Mouse (Mus musculus): ENCODE results near the gene Myt1l.
A peak's percentile ranks its signal among the peaks of the same experiment; 100 is the strongest.

Gene Myt1l

DNA sequence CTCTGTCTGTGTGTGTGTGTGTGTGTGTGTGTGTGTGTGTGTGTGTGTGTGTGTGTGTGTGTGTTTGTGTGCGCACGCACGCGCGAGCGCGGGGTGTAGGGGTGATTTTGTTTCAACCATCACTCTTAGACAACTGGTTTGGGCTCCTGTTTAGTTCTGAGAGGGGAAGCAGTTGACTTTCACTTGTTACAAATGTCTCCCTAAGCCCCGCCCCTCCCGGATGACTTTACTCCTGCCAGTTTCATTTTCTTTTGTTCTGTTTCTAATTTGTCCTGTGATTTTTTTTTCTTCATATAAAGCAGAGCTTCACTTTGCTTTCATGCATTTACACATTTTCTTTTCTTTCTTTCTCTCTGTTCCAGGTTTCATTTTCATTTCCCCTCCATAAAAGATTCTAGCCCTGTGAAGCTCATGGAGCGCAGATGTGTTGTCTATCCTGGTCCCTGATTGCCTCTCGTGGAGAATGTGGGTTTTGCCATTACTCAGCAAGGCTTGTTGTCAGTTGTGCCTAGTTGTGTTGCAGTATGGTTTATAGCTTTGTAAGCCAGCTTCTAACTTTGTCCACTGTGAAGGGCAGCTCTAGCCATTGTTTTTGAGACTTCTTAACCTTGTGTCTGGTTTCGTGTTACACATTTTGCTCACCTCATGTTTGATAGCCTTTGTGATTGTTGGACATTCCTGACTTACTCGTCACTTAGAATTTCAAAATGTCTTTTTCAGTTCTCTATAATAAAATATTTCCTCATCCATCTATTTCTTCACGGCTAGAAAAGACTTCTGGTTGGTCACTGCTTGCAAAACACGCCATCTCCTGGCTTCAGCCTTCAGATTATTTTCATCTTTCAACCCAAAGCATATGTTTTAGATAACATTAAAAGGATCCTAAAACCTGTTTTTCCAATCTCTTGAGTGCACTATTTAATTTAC is 184.9 kb downstream of the Myt1l start:
- no peak for DNase-seq (ENCODE audit: low spot score in 2 of 2)

DNA sequence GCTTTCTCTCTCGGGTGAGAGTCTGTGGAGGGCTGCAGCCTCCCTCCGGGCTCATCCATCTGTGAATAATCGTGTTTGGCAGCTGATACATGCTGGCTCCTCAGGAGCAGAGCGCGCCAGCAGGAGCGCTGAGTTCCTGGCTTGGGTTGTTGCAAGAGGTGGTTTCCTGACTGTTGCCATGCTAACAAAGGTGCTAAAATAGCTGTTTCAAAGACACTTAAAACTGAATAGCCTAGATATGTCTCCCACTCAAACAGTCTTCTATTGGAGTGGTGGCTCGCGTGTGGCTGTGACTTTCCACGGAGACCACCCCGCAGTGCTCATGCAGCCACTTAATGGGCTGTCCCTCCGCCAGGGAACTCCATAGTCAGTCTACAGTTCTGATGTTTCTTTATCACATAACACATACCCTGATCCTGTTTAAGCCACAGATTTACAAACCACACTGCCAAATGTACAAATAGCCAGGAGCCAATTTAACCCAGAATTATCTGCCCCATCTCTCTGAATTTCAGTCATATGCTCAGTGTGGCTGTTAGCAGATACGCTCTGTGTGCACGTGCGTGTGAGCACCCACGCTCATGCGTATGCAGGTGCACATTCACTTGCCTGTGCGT is 195.6 kb downstream of the Myt1l start:
- peak in 1 of 2 experiments; percentile 77 for DNase-seq (ENCODE audit: low spot score in 2 of 2)

DNA sequence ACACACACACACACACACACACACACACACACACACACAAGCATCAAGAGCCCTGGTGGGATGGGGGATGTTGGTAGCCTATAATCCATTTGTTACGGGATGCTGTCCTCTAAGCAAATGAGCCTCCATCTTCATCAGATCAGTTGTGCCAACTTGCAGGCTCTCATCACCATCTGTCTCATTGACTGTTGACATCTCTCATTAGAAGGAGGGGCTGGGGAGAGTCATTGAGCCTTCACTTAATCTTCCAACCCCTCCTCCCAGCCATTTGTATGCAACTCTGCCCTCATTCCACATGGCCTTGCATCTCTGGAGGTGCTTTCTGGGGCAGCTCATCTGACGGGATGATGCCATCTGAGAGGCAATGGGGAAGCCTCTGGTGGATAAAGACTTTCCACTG is 200.1 kb downstream of the Myt1l start:
- no peak for DNase-seq (ENCODE audit: low spot score in 2 of 2)

DNA sequence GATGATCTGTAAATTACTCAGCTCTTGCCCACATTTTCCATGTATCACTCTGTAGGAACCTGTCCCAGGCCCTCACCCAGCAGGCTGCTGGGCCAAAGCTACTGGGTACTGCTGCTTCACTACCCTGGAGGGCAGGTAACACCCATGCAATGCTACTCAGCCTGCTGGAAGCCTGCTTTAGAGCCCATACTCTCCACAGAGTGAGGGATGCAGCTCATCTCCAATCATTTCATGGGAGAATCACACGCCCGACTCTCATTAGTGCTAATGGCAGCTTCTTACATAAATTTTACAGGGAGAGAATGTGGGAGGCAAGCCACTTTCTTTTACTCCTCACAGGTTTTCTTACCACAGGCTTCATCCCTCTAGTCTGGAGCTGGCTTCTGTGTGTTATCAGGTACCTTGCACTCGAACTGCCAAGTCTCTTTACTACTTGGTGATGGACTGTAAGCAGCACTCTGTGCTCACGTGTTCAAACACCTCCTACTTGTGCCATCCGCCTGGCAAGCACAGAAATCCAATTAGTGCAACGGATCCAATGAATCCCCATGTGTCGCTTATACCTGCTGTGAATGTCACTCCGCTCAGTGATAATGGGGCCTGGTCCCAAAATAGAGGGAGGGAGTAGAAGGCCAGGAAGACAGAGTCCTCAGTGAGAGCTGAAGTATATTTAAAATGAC is 212.3 kb downstream of the Myt1l start:
- DNase-seq (ENCODE audit: low spot score in 2 of 2) = peak in 1 of 2 experiments; percentile 27

DNA sequence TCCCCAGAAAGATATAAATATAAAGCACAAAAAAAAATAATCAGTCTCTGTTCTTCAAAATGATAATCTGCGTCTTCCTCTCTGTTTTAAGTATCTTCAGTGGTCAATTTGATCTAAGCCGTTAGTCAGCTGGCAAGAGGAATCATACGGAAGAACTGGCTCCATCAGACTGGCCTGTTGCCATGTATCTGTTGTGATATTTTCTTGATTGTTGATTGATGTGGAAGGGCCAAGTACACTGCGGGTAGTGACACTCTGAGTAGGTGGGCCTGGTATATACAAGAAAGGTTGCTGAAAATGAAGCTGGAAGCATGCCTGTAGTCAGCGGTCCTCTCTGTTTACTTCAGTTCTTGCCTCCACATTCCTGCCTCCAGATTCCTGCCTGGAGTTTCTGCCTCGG is 213.0 kb downstream of the Myt1l start:
- peak in 1 of 2 experiments; percentile 39 for DNase-seq (ENCODE audit: low spot score in 2 of 2)

DNA sequence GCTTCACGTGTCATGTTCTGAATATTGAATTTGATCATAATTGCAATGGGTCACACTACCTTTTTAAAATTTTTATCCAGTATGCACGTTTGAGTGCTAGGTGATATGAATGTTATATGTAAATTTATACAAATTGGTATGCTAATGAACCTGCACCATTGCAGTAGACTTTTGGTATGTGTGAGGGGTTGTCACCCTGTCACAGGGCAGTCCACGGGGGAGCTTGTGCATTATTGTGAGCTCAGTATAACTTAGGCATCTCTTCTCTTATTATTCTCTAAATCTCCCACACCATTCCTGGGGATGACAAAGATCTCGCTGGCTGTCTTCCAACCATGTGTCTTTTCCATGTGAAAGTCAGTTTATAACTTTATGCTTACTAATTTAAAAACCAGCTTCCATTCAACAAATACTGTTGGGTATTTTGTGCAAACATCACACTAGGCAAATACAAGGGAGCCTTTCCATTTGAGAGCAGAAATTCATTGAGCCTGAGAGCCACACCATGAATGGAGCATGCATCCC is 222.5 kb downstream of the Myt1l start:
- no peak for DNase-seq (ENCODE audit: low spot score in 2 of 2)

DNA sequence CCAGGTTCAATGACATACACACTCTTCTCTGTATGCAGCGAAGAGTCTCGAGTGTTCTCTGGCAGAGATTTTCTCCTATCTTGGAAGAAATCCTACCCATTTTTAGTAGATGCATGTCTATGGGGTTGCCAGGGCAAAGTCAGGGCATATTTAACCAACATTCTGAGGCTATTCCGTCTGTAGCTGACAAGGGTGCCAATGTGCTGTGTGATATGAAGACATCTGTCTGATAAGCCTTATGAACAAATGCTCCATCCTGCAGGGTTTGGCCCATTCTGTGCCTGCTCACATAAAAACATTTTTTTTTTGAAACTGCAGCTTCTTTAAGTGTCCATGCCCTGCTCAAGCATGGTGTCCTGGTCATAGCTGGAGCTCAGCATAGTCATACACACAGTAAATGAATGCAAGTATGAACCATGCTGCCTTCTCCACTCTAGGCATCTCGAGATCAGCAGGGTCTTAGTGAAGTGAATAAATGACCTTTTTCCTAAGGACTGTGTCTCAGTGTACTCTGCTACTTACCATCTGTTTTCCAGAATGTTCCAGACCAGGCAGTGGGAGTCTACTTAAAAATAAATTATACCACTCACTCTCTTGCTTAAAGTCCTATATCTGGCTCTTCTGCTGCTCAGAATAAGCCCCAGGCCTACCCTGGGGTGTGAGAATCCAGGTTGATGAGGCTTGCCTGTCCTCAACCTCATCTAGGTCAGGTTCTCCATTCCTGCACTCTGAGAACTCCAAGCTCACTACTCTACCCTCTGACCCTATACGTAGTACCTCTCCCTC is 227.1 kb downstream of the Myt1l start:
- no peak for DNase-seq (ENCODE audit: low spot score in 2 of 2)

DNA sequence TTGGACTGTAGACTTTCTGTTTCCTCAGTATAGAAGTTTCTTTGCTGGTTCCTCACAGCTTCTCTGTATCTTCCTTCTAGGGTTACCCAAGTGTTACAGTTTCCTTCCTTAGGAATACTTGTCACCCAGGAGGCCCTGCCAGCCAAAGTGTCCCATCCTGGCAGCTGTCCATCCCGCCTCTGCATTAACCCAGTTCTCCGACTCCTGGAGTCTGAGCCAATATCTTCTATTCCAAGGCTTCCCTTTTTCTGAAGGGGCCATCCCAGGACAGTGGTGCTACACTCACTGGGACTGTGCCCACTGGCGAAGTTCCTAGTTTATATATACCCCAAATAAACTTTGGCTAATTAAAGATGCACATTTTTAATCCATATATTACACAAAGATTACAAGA is 227.7 kb downstream of the Myt1l start:
- DNase-seq (ENCODE audit: low spot score in 2 of 2) = no peak

DNA sequence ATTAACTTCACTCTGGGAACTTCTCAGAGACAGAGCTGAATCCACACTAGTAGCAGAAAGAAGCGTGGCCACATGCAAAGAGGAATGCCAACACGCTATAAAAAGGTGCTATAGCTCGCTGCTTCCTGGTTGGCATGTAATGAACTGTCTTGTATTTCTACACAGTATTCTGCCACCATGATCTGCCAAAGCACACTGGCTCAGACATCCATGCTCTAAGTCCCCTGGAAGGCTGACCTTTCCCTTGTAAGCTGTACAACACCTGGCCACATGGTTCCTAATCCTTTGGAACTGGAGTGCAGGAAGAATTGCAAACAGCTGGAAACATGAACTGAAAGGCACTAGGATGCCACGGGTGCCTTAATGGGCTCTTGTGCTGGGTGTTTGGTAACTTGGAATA is 232.4 kb downstream of the Myt1l start:
- DNase-seq (ENCODE audit: low spot score in 2 of 2) = no peak

DNA sequence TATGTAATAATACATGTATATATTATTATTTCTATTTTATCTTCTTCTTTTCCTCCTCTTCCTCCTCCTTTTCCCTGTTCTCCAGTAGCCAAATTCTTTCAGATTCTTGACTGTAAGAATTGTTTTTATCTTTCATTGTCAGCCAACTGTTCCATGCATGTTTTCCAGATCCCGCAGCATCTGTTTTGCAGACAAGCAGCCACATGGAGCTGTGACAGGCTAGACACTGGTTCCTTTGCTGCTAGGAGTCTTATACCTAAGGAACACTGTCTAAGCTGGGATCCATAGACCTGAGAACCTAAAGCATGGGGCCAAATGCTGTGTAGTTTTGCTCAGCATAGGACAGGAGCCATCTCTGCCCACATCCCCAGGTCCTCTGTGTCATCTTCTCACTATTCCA is 238.0 kb downstream of the Myt1l start:
- DNase-seq (ENCODE audit: low spot score in 2 of 2) = no peak

DNA sequence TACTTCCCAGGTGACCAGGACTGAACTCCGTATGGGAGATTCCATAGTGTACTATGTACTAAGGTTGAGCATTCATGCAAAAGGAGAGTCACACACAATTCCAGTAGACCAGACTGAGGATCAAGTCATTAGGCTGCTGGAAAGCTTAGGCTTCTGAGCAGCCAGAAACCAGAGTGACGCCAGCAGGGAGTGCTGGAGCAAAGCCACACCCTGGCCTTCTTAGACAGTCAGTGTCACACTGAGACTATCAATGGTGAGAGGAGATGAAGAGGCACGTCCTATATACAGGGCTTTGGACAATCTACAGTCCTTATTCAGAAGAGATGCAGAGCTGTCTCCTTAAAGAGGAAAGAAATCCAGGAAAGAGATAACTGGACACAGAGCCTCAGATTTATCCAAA is 243.6 kb downstream of the Myt1l start:
- no peak for DNase-seq (ENCODE audit: low spot score in 2 of 2)

DNA sequence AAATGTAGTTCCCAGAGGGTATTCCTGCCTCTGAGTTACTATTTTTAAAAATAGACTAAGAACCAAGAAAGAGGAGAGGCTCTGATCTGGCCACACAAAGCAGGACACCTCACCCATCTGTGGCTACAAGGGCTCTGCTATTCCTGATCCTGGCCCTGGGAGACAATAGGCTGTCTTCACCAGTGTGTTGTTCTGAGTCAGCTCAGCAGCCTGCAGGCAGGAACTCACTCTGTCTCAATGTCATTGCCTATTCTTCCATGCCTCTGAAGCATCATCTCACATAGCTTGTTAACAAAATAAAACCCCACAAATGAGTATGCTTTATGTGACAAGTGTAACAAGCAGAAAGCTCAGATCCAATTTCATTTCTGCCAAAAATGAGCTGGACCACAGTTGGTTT is 244.2 kb downstream of the Myt1l start:
- no peak for DNase-seq (ENCODE audit: low spot score in 2 of 2)

DNA sequence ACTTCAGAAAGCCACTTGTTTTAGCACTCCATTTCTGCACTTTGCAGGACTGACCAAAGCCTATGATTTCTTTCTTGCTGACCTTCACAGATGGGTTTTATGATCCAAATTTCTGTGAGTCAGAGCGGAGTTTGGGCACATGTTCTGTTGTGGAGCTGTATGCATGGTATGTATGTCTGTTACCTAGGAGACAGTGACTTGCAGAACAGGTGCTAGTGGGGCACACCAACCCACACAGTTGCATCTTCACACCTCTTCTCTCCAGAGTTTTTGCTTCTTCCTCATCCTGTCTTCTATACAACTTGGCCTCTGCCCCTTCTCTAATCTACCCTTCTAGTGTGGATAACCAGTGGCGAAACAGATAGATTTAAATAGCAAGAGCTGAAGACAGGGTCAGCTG is 250.7 kb downstream of the Myt1l start:
- no peak for DNase-seq (ENCODE audit: low spot score in 2 of 2)

DNA sequence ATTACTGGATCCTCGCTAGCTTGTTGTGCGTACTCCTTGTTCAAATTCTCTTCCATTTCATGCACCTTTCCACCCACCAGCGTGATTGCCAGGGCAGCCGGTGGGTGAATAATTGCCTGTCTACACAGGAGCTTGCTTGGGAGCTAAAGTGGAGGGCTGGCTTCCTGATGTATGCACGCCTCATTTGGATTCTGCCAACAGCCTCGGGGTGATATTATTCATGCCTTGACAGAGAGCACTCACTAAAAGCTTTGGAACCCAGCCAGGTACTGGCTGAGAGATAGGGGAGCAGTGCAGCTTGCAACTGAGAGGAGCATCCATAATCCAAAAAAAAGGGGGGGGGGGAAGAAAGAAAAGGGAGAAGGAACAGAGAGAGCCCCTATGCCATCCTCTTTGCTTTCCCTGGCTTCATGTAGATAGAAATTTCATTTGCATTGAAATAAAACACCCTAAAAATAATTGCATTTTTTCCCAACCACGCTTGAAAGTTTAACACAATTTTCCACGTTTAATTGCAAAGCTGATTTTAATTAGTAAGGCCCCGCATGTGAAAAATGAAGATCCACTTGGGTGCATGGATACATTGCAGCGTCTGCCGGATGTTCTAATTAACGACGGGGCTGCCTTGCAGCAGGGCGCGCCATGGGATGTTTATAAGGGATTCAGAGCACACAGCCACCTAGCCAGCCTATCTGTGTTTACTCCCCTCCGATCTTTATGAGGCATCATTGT is 261.3 kb downstream of the Myt1l start:
- DNase-seq (ENCODE audit: low spot score in 2 of 2) = peak in 1 of 2 experiments; percentile 79

DNA sequence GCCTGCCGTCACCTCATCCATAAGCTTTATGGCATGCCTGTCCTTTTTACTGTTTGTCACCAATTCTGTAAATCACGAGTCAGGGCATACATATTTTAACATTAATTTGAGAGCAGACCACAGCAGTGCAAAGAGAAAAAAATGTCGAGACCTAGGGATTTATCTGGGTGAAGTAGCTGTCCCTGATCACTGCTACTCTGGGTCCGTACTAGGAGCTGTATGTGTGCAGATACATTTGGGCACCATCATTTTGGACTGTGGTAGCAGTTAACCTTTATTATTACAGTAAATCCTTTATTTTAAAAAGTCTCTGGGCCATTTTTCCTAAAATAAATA is 261.8 kb downstream of the Myt1l start:
- DNase-seq (ENCODE audit: low spot score in 2 of 2) = no peak

DNA sequence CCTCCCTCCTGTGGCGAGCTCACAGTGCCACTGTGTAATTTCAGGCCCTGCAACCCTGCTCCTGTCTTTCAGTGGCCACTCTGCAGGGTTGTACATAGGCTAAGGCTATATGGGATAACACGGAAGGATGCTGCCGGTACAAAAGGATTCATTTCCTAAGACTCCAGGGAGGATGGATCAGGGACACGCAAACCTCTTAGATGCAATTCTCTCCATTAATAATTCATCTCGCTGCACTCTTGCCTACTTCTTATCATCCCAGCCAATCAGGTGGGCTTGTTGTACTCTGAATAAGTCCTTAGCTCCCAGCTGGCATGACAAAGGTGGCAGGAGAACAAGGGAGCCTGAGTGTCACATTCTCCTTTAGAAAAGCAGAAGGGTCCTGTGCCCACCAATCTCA is 264.8 kb downstream of the Myt1l start:
- no peak for DNase-seq (ENCODE audit: low spot score in 2 of 2)

DNA sequence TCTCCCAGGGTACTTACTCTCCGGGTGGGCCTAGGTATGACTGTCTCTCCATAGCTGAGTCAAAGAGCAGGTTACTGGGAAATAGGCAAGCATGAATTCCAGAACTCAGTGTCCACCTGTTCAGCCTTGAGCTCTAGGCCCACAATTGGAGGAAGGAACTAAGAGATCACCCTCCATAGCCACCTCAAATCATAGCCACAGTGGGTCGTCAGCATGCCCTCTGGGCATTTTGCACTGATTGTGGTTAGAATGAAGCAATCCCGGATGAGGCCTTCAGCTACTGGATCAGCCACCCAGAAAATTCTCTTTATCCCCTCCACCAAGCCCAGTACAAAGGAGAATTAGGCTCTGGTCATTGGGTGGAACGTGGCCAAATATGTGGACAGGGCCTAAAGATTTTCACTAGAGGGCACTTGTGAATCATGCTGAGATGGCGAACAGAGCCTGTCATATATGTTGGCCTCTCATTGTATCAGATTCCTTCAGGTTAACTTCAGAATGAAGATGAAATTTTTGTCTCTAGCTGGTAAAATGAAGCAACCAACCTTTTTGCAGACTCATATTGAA is 267.0 kb downstream of the Myt1l start:
- no peak for DNase-seq (ENCODE audit: low spot score in 2 of 2)

DNA sequence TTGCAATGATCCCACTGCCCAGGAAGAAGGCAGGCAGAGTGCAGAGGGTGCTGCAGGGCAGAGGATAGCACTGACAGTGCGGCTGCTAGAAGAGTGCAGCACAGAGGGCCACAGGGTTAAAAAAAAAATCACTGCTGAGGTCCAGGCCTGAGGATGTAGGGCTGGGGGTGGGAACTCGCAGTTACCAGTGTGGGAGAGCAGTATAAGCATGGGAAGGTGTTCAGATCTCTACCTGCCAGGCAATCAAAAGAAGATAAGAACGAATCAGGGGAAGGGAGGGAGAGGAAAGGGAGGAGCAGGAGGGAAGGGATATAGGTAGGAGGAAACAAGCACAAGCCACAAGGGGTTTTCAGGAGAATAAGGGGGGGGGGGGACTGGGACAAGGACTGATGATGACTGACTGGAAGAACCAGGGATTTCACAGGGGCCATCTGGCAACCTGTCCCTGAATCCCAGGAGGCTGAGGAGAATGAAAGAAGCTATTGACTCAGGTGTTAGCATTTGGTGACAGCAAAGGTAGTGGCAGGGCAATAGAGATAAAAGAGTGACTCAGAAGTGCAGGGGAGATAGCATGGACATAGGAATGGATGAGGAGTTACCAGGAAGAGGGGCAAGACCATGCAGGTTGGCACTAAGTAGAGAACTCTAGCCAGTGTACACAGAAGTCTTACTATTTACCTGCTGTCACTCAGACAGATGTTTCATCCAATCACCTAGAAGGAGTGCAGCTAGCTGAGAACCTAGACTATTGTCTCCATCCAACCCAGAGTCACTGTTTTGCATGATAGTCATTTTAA is 270.6 kb downstream of the Myt1l start:
- no peak for DNase-seq (ENCODE audit: low spot score in 2 of 2)

DNA sequence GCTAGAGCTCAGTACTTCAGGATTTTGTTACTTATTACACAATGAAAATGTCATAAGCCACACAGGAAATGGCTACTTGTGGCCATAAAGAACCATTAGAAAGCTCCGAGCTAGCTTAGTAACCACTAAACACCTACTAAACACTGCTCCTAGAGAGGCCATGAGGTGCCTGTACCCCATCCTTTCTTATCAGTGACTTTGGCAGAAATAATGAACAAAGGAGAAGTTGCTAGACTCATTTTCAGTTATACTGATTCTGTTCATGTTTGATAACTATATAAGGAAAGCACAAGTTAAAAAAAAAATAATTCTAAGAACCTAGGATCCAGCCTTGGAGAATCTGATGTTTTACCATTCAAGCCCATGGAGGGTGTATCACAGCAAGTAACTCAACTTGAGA is 278.2 kb downstream of the Myt1l start:
- no peak for DNase-seq (ENCODE audit: low spot score in 2 of 2)
